Mouse (Mus musculus): ENCODE results near the gene Tmem212.

DNA sequence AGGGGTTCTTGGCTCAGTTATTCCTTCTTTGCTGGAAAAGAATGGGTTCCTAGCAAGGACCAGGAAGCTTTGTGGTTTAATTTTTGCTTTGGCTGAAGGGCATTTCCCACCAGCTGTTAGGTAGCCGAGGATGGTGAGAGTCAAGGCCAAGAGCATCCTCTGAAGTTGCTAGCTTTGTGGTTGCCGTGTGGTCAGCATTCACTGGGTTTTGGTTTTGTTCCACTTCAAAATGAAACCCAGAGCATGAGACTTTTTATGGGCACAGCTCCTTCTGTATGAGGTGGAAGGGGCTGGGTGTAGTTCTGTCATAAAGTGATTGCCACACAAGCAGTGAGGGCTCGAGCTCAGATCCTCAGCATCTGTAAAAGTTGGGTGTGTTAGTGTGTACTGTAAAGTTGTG is 67.4 kb downstream of the Tmem212 start:
- TF ChIP-seq CTCF (IDR thresholded peaks at IDR 0.05; ENCODE audit: low read depth, low read length) (no peak), GATA1 (IDR thresholded peaks at IDR 0.05; ENCODE audit: borderline replicate concordance, low read length) (no peak), TAL1 (conservative IDR thresholded peaks at IDR 0.05; ENCODE audit: low read depth, low read length) (no peak), POLR2AphosphoS5 (IDR thresholded peaks at IDR 0.05; ENCODE audit: insufficient replicate concordance, low read depth, low read length) (no peak)

Measured in G1E (cell line).